Mouse (Mus musculus) natural killer cell, adult 2 months (primary cell): ENCODE results near the gene Spns3.
A peak's percentile ranks its signal among the peaks of the same experiment; 100 is the strongest.

Experiments
- DNase-seq, 2 experiments: peaks; one replicate each; pipeline ENCODE4 v3.0.0; 2022; ENCODE audit warnings: low spot score in 2 of 2

The Spns3 gene

DNA sequence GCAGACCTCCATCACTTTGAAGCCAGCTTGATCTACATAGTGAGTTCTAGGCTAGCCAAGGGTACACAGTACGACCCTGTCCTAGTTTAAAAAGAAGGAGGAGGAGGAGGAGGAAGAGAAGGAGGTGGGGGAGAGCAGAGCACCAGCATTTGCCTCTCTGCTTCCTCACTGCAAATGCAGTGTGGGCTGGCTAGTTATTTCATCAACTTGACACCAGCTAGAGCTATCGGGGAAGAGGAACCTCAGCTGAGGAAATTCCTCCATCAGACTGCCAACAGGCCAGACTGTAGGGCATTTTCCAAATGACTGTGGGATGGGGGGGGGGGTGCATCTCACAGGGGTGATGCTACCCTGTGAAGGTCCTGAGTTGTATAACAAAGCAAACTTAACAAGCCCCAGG is 31.9 kb downstream of the Spns3 start:
- no peak for DNase-seq

DNA sequence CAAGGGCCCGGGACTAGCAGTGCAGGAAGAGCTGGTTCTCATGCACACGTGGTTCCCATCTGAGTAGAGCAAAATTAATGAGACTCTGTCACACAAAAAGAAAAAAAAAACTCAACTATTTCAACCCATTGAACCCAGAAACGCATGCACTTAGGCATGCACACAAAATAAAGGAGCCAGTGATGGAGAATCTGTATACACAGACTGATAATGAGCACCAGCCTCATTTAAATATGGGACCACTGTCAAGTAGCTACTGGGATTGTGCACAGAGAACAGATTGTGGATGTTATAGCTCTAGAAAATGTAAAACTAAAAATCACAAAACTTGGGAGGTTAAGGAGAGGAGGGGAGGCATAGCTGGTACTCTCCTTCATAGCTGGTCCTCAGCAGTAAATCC is 35.3 kb downstream of the Spns3 start:
- DNase-seq: no peak

DNA sequence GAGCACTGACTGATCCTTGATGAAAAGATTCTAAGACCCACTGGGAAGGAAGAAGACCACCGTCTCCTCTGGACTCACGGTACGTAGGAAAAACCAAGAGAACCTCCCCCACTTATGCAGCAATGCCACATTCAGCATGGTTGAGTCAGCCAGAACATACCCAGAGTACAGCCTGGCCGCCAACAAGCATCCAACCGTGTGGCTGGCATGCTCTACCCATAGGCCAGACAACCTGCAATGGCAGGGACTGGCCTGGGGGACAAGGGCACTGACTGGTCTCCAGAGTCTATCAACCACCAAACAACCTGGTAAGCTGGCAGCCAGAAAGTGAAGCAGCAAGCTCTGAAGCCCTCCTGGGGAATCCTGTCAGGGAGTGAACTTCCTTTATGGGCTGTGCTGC is 41.7 kb downstream of the Spns3 start:
- no peak for DNase-seq

DNA sequence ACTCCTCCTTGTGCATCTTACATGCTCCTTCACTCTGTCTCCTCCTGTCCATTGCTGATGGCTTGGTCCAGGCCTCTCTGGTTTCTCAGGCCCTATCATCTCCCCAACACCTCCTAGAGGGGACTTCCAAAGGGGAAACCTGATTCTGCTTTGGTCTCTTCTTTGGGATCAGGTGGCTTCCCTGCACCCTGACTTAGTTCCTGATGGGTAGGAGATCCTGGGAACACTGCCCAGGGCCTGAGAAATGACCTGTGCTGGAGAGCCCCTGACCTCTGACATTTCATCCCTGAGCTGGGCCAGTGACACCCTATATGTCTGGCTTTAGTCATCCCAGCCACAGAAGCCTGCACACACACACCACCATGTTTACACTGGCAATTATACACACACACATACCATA is 42.7 kb downstream of the Spns3 start:
- no peak for DNase-seq

DNA sequence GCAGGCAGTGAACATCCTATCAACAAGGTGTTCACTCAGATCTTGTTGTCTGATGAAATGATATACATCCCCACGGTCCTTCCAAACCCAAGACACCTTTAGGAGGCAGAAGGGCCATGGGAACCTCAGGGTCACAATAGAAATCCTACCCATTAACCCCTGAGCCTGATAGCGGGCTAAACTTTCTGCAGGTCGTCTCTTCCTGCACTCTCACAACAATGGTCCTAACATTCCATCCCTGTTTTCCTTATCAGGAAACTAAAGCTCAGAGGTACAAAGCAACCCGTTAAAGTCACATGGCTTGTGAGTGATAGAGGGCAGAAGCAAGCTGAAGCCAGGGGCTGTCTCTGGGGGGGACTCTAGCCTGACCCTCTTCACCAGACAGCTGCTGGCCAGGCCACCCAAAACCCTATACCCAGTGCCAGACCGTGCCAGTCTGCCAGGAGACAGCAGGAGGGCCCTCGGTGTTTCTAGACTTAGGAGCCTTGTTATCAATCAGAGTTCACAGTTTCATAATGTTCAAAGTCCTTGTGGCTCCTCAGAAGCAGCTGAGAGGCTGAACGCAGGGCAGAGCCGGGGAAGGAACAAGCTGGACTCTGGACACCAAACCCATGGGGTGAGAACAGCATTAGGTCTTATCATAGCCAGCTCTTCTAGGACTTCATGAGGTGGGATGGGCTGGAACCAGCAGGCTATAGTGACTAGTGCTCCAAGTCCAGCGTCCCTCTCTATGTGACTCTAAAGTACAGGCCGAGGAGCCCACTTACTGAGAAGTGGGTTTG is 46.1 kb downstream of the Spns3 start:
- DNase-seq: no peak

DNA sequence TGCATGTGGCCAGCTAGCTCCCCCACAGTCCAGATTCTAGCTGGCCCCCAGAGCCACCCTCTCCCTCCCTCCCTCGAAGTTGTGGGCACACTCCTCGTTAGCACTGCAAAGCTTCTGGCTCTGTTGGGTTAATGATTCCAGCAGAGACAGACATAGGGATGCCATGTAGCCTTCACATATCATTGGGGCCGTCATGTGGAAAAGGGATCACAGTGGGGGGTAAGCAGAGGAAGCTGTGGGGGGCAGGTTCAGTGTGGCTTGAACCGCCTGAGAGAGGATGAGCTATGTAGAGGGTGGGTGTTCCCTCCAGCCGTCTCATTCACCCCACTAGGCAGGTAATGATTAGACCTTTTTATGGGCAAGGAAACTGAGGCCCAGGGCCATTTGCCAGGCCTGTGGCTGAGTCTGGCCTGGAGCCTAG is 46.8 kb downstream of the Spns3 start:
- no peak for DNase-seq

DNA sequence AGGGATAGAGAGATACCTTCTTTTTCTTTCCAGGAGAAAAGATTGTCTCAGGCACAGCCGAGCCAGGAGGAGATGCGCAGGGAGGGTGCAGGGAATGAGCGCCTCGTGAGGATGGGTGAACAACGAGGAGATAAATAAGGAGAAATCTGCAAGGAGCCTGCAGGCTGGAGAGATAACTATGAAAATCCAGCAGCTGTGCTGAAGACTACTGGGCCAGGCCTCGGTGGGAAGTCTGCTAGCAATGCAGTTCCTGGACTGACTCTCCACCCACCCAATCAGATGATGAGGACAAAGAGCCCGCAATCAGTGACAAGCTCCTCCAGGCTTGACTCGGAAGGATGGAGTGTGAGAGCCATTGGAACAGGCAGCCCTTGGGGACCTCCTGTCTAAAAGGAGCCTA is 48.1 kb downstream of the Spns3 start:
- DNase-seq: no peak

DNA sequence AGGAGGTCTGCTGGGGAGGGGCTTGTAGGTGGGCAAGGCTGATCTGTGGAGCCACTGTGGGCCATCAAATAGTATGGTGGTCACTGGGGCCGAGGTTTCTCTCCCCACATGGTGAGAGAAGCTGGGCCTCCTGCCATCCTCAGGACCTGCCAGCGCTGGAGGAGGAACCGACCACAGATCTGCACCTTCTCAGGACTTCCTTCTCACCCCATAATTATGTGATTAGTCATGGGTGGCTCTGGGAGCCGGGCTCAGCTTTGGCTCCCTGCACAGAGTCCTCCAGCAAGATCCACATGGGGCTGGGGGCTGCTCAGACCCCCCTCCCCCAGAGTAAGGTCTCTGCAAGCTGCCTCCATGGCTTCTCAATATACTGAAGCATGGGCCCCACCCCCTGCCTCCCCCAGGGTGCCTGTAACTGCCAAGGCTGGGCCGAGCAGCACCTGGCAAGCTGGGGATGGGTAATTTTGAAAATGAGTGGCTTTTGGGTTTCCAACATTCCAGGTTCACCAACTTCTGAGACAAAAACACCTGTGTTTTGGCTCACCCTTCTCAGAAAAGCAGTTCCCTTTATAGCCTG is 48.8 kb downstream of the Spns3 start:
- no peak for DNase-seq

DNA sequence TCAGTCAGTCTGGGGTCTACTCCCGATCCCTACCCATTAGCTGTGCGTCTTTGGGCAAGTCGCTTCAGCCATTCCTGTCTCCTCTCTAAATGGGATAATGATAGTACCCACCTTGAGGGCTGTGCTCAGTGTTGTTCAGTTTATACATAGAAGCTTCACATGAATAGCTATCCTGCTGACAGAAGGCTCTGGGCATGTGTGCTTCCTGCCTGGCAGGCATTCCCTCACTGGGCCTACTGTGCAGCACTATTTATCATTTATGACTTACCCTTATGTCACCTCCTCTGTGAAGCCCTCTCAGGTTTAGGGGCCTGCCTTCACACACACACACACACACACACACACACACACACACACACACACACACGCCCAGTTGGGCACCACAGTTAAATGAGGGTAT is 50.2 kb downstream of the Spns3 start:
- DNase-seq: no peak

DNA sequence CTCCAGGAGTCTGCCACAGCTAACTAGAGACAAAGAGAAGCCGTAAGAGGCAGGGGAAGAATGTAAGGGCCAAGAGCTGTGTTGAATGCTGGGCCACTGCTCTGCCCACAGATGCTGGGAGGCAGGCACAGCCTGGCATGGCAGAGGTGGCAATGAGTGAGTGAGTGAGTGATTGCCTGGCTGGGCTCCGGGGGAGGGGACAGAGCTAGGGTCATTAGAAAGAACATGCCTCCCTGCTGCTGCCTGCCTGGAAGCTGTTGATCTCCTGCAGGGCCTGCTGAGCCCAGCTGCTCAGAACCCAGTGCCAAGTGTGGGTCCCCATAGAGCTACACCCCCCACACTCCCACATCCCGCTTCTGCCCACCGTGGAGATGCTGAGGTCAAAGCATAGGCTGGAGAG is 52.9 kb downstream of the Spns3 start:
- no peak for DNase-seq

DNA sequence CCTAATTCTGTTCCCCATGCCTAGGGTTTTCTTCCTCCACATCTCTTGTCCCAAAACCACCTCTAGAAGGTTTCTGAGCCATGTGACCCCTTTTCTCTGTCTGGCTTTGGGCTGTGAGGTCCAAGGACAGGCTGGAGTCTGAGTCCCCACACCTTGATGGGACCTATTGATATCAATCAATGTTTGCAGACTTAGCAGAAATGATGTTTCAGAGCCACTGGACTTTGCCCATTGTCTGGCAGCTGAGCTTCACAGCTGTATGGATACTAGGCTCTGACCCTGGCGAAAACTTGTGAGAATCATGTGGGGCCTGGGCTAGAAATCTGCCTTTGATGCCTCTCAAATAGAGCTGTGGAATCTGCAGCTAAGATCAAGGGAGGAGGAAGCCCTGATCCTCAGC is 53.5 kb downstream of the Spns3 start:
- no peak for DNase-seq

DNA sequence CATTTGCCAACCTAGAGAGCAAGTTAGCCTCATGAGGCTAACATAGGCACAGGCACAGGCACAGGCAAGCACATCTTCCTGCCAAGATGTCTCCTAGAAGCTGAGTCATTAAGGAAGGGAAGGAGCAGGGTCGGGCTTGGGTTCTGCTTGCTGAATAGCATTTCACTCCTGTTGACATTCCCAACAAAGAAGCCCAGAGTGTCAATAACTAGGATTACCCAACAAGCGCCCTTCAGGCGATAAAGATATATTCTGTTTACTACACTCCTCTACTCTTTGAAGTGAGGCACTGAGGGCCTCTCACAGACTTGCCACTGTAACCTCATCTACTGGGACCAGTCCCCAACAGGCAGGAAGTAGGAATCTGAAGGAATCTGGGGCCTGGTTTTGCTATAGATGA is 54.2 kb downstream of the Spns3 start:
- DNase-seq: no peak

DNA sequence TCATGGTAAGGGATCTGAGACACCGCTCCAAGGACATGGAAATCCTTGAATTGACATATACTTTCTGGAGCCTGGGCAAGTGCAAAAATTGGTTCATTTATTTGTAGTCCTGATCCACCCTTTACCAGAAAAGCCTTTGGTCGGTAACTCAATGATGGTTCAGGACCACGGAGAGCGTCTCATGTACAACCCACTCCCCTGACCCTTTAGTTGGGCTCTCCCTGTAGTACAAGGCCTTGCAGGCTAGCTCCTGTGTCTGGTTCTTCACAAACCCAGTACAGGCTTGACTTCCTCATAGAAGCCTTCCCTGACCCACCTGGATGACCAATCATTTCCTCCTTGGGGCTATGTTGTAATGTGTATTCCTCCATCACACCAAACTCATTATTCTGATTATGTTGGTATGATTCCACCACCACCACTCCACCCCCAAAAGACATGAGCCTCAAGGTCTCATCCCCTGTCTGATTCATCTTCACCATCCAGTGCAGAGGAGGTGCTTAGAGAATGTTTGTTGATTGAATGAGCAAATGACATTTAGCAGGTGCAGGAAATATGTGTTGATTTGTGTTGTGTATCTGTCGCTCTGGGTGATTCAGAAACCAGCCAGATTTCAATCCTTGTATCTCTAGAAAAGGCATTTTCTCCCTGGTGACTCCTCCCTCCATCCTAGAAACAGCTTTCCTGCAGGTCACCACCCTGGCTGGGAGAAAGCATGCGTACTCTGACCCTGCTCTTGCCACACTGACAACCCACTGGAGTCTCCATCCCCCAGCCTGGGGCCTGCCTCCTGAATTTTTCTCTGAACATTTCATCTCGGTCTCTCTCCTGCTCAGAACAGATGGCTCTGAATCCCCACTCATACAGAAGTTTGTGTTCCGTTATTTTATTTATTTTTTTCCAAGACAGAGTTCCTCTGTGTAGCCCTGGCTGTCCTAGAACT is 56.0 kb downstream of the Spns3 start:
- no peak for DNase-seq

DNA sequence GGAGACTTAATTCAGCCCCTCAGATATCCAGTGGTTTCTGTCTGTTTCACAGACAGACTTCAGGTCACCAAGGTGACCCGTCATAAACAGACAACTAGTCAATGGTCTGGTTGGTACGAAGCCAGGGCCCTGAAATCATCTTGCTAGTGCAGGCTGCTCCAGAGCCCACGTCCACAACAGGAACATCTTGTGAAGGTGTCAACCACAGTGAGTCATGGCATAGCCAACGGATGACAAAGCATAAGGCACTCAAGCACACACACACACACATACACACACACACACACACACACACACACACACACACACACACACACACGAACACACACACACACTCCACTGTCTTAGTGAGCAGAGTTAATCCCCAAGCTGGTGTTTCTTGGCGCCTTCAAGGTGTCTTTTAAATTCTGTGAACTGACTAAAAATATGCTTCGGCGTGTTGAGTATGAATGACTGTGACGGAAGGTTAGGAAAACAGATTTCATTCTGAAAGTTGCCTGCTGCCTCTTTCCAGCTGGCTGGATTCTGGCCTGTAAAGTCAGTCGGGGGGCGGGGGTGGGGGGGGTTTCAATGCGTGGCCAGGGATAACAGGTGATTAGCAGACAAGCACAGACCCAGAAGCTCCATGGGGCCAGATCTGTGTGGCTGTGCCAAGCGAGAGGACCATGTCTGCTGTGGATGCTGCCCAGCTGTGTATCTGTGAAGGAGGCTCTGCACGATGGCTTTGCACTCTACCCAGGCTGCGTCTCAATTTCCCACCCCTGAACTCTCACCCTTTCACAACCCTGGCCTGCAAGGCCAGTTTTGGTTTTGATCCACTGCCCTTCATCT is 59.0 kb downstream of the Spns3 start:
- peak; percentile 63 to 79 for DNase-seq

DNA sequence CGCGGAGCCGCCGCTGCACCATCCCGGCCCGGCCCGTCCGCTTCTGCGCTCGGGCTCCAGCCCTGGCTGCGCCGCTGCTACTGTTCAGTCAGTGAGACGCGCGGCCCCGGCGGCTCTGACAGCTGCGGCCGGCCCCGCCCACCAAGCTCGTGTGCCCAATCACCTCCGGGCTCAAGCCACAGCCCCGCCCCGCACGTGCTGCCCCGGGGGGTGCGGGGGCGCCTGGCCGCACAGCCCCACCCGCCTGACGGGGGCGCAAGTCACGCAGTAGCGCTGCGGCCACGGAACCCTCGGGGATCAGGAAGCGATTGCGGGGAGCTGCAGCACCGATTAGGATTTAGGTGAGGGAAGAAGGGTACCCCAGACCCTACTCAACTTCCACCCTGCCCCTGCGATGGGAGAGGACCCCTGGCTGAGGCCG is 60.4 kb downstream of the Spns3 start, which contains the start of gene Spns2:
Spns2 (minus strand) TSS at position 24 of the 421 bp plus-strand sequence.
- DNase-seq: peak; percentile 73 to 86

DNA sequence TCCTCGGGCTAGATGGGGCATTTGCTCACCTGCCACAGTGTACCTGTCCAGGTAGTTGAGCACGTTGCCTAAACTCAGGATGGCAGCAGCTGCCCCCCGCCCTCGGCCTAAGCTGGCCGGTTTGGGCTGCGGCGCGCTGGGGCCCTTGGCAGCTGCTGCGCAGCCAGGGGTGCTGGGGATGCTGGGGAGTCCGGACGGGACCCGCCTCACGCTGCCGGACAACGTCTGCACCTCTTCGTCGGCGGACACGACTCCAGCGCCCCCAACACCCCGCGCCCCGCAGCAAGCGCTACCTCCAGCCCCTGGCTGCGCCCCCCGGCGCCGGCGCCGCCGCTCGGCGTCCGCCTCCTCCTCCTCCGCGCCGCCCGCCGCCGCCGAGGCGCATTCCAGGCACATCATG is 60.9 kb downstream of the Spns3 start:
- no peak for DNase-seq

DNA sequence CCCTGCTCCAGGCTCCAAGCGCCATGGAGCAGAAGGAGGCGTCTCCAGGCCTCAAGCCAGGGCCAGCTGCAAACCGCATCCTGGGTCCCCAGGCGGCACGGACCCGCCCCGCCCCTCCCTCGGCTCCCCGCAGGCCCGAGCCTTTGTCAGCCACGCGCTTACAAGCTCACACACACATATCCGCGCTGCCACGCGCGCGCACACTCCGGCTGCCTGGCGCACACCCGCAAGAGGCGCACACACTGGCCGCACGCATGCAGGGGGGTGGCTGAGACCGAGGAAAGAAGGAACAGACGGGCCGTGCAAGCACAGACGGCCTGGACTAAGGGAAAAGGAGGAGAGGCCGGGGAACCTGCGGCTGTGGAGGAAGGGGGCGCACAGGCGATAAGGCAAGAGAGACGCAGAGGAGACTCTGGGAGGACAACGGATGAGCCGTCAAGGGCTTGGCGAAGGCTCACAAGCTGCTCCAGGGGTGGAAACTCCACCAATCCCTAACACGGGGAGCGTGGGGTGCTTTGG is 61.5 kb downstream of the Spns3 start:
- peak; percentile 22 to 32 for DNase-seq

DNA sequence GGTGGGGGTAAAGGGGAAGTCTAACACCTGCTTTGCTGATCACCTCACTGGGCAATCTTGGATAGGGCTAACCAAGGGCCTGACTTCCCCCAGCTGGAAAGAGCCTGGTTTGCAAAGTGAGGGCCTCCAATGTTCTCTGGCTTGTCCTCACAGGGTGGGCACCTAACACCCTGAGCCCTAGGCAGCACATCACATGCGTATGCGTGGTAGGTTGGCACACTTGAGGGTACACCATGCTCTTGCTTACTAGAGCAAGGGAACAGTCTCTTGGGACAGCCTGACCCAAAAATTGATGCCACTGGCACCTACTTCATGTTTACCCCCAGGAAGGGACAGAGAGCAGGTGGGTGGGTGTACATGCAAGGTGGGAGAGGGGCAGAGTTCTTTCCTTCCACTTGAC is 62.6 kb downstream of the Spns3 start:
- no peak for DNase-seq

DNA sequence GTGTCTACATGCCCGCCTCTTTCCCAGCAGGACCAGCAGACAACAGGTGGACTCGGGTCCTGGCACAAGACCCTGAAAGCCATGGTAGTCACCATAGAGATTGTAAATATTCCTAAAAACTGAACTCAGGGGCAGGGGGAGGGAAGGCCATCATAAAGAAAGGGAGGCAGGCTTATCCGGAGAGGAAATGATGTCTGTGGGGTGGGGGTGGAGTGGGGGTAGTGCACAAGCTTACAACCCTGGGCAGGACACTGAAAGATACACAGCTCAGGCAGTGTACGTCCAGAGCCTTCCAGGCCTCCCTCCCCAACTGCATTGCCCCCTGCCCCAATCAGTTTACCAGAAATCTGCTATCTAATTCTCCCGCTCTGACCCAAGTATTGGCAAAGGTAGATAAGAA is 63.1 kb downstream of the Spns3 start:
- no peak for DNase-seq

DNA sequence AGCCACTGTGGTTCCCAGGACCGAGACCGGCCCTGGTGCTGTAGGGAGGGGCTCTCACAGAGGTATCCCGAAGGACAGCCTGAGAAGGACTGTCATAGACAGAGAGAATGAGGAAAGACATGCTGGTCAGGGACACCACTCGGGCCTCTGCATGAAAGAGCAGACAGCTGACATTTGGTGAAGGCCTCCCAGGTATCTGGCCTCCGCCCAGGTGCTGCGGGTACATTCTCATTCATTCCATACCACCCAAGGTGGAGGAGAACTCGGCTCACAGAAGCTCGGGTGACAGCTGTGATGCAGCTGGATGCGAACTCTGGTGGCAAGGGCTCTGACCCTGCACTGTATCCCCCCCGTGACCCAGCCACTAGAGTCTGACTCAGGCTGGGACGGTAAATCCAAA is 64.3 kb downstream of the Spns3 start:
- no peak for DNase-seq

DNA sequence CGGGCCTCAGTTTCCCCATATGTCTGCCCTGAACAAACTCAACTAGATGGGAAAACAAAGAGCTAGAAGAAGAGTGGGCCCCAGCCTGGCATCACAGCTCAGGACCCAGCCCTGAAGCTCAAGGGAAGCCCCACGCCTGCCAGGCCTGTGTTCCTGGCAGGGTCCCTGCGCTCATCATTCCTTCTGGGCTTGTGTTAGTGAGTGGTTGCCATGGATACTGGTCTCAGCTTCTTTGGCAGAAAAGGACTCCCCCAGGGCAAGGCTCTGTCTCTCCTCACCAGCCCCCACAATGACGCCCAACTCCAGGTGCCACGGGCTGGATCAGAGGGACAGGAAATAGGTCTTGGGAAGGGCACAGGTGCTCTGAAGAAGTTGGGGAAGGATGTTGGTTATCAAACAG is 65.1 kb downstream of the Spns3 start:
- no peak for DNase-seq
